Mouse (Mus musculus): ENCODE data around the gene Ssx9. TPM values are rescaled to one million over a fixed set of nuclear protein-coding genes. Genes with fewer than 3 reads are reported as not detected.
"Not testable (repeated sequence)": the region's sequence is repeated elsewhere in the genome, so short reads cannot be mapped to it uniquely, and the experiment has no call there.

The Ssx9 gene
- not detected in 2 replicates for polyA plus RNA-seq (2015; fragmentation: Nextera tagmentation; extraction: Ambion mirVana)

GRCm38 (mm10) chrX:8748132-8748531, at the start of gene Ssx9:
Gene Ssx9 (plus strand): TSS chrX:8748432.
- not testable (repeated sequence) for H3K27ac ChIP-seq (replicated peaks); H3K4me1 ChIP-seq; H3K36me3 ChIP-seq; H3K4me2 ChIP-seq; ATAC-seq (ENCODE audit: extremely low read depth, insufficient number of reproducible peaks, low FRiP score, low TSS enrichment); H3K27me3 ChIP-seq (replicated peaks); H3K4me3 ChIP-seq; H3K9ac ChIP-seq; H3K9me3 ChIP-seq
- WGBS: 43% methylated on average over 2 of the region's 2 CpGs

- no peak overlapping the region for H3K9ac ChIP-seq
- H3K4me2 ChIP-seq: no peak overlapping the region
- H3K4me3 ChIP-seq: no peak overlapping the region
- no peak for ATAC-seq (ENCODE audit: extremely low read depth, insufficient number of reproducible peaks, low FRiP score, low TSS enrichment)
- H3K27ac ChIP-seq (replicated peaks): no peak overlapping the region
- H3K27me3 ChIP-seq (replicated peaks): no peaks in the 10 kb centered on the region
- 0 out of 2 replicates have a peak, but pooled peaks cover 8% of the 10 kb centered on the region for H3K9me3 ChIP-seq
- H3K36me3 ChIP-seq: no peaks in the 10 kb centered on the region
- H3K4me1 ChIP-seq: no peaks in the 10 kb centered on the region
- WGBS: 38% methylated on average over 5 of the region's 5 CpGs
These were observed 15.3 kb upstream of the Ssx9 start for GRCm38 (mm10) chrX:8732907-8733306.

- 57% methylated on average over 4 of the region's 4 CpGs for WGBS
These were observed 55.2 kb downstream of the Ssx9 start, which contains the start of gene Ssxb5 for GRCm38 (mm10) chrX:8803391-8803790. Gene Ssxb5 (plus strand): TSS chrX:8803691.

More at GRCm38 (mm10) chrX:8803391-8803790, 55.2 kb downstream of the Ssx9 start, which contains the start of gene Ssxb5:
- H3K4me3 ChIP-seq; H3K4me1 ChIP-seq; H3K4me2 ChIP-seq; H3K27me3 ChIP-seq (replicated peaks); H3K27ac ChIP-seq (replicated peaks); H3K36me3 ChIP-seq; ATAC-seq (ENCODE audit: extremely low read depth, insufficient number of reproducible peaks, low FRiP score, low TSS enrichment); H3K9me3 ChIP-seq; H3K9ac ChIP-seq: not testable (repeated sequence)

Other genes starting within 250 kb of the Ssx9 start
- gene Gm14459, start 223.5 kb upstream of the Ssx9 start, polyA plus RNA-seq (2015; fragmentation: Nextera tagmentation; extraction: Ambion mirVana): not detected in 2 replicates
- not detected in 2 replicates for gene Ssxb6, start 200.2 kb upstream of the Ssx9 start, polyA plus RNA-seq (2015; fragmentation: Nextera tagmentation; extraction: Ambion mirVana)
- gene Ssxb3, start 156.6 kb upstream of the Ssx9 start, polyA plus RNA-seq (2015; fragmentation: Nextera tagmentation; extraction: Ambion mirVana): not detected in 2 replicates
- gene Ssxb8, start 57.6 kb upstream of the Ssx9 start, polyA plus RNA-seq (2015; fragmentation: Nextera tagmentation; extraction: Ambion mirVana): not detected in 2 replicates
- not detected in 2 replicates for gene Ssxb5, start 55.3 kb downstream of the Ssx9 start, polyA plus RNA-seq (2015; fragmentation: Nextera tagmentation; extraction: Ambion mirVana)
- not detected in 2 replicates for gene Gm6592, start 95.6 kb downstream of the Ssx9 start, polyA plus RNA-seq (2015; fragmentation: Nextera tagmentation; extraction: Ambion mirVana)
- gene Gm5751, start 125.8 kb downstream of the Ssx9 start, polyA plus RNA-seq (2015; fragmentation: Nextera tagmentation; extraction: Ambion mirVana): not detected in 2 replicates
- gene B630019K06Rik, start 143.9 kb downstream of the Ssx9 start, polyA plus RNA-seq (2015; fragmentation: Nextera tagmentation; extraction: Ambion mirVana): 1.5 and 2.0 TPM in 2 replicates
- gene Fthl17b, start 214.5 kb downstream of the Ssx9 start, polyA plus RNA-seq (2015; fragmentation: Nextera tagmentation; extraction: Ambion mirVana): not detected in 2 replicates
- gene Fthl17c, start 228.1 kb downstream of the Ssx9 start, polyA plus RNA-seq (2015; fragmentation: Nextera tagmentation; extraction: Ambion mirVana): not detected in 2 replicates
- not detected in 2 replicates for gene Fthl17d, start 238.3 kb downstream of the Ssx9 start, polyA plus RNA-seq (2015; fragmentation: Nextera tagmentation; extraction: Ambion mirVana)